Mouse (Mus musculus) embryonic stem cell, embryonic (primary cell): ENCODE results near the gene Zfp467.

Source experiments
- CTCF ChIA-PET, 4 experiments: fragments of 300-600 bp in 2 of 4; fragments of 350-600 bp in 2 of 4; sonication (Branson Sonifier 250); formaldehyde crosslinking; loops; one replicate each; lab custom pipeline; 2022; ENCODE audit warnings: inconsistent platforms in 2 of 4; lab: Charles Lee
- POLR2A ChIA-PET, 4 experiments: fragments of 300-600 bp in 2 of 4; fragments of 350-600 bp in 2 of 4; sonication (Branson Sonifier 250); formaldehyde crosslinking; loops; one replicate each; lab custom pipeline; 2022; ENCODE audit warnings: antibody characterized with exemption in 4 of 4, inconsistent platforms in 1 of 4; lab: Charles Lee

The Zfp467 gene

GRCm38 (mm10) chr6:48445181-48446101, at the start of gene Zfp467:
TSS of gene Zfp467 (minus strand) at chr6:48445825.
- ChIA-PET POLR2A (interaction anchor here (0.6 to 2.9 kb wide), 13 partner anchors 9 to 151 kb away, joined by 3 to 11 read pairs (median 4); partner anchors contain the start of gene Krba1 (in 1 of the 4)), CTCF (interaction anchor here in 3 of 4 experiments (0.6 kb wide), 3 partner anchors 46 to 229 kb away, joined by 3 to 8 read pairs (median 4); no protein-coding TSS in a partner anchor)

GRCm38 (mm10) chr6:48493136-48493730, 47.6 kb upstream of the Zfp467 start:
- CTCF ChIA-PET = interaction anchor here in 2 of 4 experiments (0.5 to 0.6 kb wide), 2 partner anchors 565 to 740 kb away, joined by 3 to 4 read pairs; no protein-coding TSS in a partner anchor
- POLR2A ChIA-PET = interaction anchor here in 3 of 4 experiments (0.6 to 2.2 kb wide), 6 partner anchors 11 to 404 kb away, joined by 3 to 9 read pairs (median 3); partner anchors contain the start of gene Krba1 (in 1 of the 3)

DNA sequence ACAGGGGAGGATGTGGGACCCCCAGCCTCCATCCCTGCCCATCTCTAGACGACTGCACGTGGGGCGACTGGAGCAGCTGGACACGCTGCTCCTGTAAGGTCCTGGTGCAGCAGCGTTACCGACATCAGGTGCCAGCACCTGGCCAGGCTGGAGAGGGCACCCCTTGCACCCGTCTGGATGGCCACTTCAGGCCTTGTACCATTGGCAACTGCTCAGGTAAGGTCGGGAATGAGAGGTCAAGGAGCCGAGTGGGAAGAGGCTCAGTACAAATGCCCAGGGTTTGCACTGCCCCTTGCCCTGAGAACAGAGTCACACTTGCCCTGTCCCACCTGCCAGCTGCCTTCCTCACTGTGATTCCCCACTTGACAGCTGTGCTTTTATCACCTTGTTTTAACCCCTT, 45.7 kb upstream of the Zfp467 start:
- ChIA-PET CTCF (interaction anchor here in 2 of 4 experiments (0.5 to 0.6 kb wide), 2 partner anchors 46 to 475 kb away, joined by 3 to 4 read pairs; no protein-coding TSS in a partner anchor), POLR2A (interaction anchor here in 1 of 4 experiments (2.2 kb wide), 1 partner anchor 13 kb away, joined by 9 read pairs; no protein-coding TSS in a partner anchor)

DNA sequence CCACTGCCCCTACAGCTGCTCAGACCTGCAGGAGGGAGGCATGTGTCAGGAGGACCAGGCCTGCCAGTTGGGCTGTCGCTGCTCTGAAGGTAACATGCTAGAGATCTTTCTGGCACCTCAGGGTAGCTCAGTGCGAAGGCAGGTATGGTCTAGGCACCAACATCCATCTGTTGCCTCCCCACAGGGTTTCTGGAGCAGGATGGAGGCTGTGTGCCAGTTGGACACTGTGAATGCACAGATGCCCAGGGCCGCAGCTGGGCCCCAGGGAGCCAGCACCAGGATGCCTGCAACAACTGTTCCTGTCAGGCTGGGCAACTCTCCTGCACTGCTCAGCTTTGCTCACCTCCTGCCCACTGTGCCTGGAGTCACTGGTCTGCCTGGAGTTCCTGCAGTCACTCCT, 44.1 kb upstream of the Zfp467 start:
- POLR2A ChIA-PET = no interaction called here
- CTCF ChIA-PET = no interaction called here

DNA sequence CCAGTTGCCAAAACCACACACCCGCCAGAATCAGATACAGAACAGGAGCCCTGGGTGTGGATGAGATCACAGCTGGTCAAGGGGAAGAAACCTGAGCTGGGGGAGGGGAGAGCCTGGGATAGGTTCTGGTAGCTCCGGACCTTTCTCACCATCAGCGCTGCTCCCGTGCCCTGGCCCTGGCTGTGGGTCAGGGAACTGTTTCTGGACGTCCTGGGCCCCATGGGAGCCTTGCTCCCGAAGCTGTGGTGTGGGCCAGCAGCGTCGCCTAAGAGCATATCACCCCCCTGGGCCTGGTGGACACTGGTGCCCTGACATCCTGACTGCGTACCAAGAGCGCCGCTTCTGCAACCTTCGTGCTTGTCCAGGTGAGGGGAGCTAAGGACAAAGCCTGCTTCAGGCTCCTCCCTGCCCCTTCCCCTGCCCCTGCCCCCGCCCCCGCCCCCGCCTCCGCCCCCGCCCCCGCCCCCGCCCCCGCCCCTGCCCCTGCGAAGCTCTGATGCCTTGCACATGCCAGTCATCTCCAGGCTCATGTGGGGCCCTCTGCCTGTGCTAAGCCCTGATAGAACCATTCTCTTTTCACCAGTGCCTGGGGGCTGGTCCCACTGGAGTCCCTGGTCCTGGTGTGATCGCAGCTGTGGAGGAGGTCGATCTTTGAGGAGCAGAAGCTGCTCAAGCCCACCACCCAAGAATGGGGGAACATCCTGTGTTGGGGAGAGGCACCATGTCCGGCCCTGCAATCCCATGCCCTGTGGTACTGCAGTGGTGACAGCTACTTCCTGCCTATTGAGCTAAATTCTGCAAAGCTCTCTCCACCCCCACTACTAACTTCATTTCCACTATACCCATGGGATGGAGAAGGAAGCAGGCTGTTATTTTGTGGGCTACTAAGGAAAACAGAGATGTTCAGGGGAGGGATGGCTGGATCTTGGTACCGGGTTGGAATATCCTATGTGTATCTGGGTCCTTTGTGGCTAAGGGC, 42.4 kb upstream of the Zfp467 start:
- ChIA-PET CTCF (interaction anchor here in 1 of 4 experiments (0.5 to 1.0 kb wide), 2 partner anchors 52 to 372 kb away, joined by 3 read pairs; no protein-coding TSS in a partner anchor), POLR2A (interaction anchor here in 3 of 4 experiments (0.6 to 1.2 kb wide), 4 partner anchors 28 to 157 kb away, joined by 3 read pairs; partner anchors contain the start of gene Atp6v0e2 (in 1 of the 3))

GRCm38 (mm10) chr6:48482501-48482900, 36.9 kb upstream of the Zfp467 start:
- ChIA-PET CTCF (no interaction called here), POLR2A (interaction anchor here in 1 of 4 experiments (1.1 kb wide), 1 partner anchor 22 kb away, joined by 3 read pairs; no protein-coding TSS in a partner anchor)

GRCm38 (mm10) chr6:48478446-48478845, 32.8 kb upstream of the Zfp467 start:
- ChIA-PET CTCF (interaction anchor here in 2 of 4 experiments (0.6 kb wide), 2 partner anchors 77 to 382 kb away, joined by 3 to 4 read pairs; no protein-coding TSS in a partner anchor), POLR2A (interaction anchor here in 1 of 4 experiments (0.6 kb wide), 1 partner anchor 34 kb away, joined by 3 read pairs; no protein-coding TSS in a partner anchor)

- CTCF ChIA-PET = no interaction called here
Observed at GRCm38 (mm10) chr6:48470739-48471138, 25.1 kb upstream of the Zfp467 start.

GRCm38 (mm10) chr6:48467490-48467889, 21.9 kb upstream of the Zfp467 start:
- CTCF ChIA-PET = no interaction called here
- POLR2A ChIA-PET = no interaction called here

More at GRCm38 (mm10) chr6:48470739-48471138, 25.1 kb upstream of the Zfp467 start:
- POLR2A ChIA-PET = interaction anchor here in 2 of 4 experiments (0.6 to 0.7 kb wide), 3 partner anchors 10 to 33 kb away, joined by 3 to 4 read pairs (median 4); no protein-coding TSS in a partner anchor

GRCm38 (mm10) chr6:48466715-48467114, 21.1 kb upstream of the Zfp467 start:
- ChIA-PET POLR2A (no interaction called here), CTCF (no interaction called here)

GRCm38 (mm10) chr6:48464966-48465679, 19.5 kb upstream of the Zfp467 start:
- POLR2A ChIA-PET = no interaction called here

GRCm38 (mm10) chr6:48452771-48453170, 7.1 kb upstream of the Zfp467 start:
- ChIA-PET POLR2A (no interaction called here), CTCF (interaction anchor here in 1 of 4 experiments (0.6 kb wide), 1 partner anchor 475 kb away, joined by 3 read pairs; no protein-coding TSS in a partner anchor)

More at GRCm38 (mm10) chr6:48464966-48465679, 19.5 kb upstream of the Zfp467 start:
- CTCF ChIA-PET = no interaction called here

GRCm38 (mm10) chr6:48452151-48452550, 6.5 kb upstream of the Zfp467 start:
- CTCF ChIA-PET = no interaction called here
- POLR2A ChIA-PET = no interaction called here

DNA sequence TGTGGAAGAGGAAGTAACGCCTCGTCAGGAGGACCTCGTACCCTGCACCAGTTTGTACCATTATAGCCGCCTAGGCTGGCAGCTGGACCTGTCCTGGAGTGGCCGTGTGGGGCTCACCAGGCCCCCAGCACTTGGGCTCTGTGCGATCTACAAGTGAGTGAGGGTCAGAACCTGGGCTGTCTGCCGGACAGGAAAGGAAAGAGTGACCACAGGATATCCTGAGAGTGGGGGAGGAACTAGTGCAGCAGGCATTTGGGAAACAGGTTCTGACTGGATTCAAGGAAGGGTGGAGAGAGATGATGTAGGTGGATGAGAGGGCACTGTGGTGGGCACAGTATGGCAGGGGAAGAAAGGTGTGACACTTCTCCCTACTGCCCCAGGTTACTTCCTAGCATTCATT, 2.9 kb upstream of the Zfp467 start:
- ChIA-PET CTCF (no interaction called here), POLR2A (interaction anchor here in 1 of 4 experiments (1.1 kb wide), 1 partner anchor 9 kb away, joined by 3 read pairs; no protein-coding TSS in a partner anchor)

DNA sequence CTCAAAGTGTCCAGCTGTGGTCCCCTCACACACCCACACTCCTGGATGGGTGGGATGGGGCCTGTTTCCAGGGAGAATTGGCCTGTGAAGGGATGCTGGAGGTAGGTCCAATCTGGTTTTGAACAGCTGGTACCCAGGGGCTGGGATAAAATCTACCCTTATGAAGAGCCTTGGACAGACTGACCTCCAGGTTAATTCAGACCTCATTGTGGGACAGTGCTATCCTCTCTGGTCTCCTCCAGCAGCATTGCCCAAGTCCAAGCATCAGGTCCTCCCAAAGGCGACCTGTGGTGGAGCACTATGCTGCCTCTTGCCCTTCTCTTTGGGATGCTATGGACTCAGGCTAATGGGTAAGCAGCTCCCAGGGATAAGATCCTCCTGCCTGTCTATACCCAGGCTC, 2.3 kb upstream of the Zfp467 start, which contains the start of gene Sspo:
Sspo (plus strand) TSS at position 301 of the 400 bp plus-strand sequence.
- CTCF ChIA-PET = no interaction called here
- POLR2A ChIA-PET = interaction anchor here in 1 of 4 experiments (1.1 kb wide), 1 partner anchor 9 kb away, joined by 3 read pairs; no protein-coding TSS in a partner anchor

GRCm38 (mm10) chr6:48446896-48447295, 1.3 kb upstream of the Zfp467 start:
- POLR2A ChIA-PET = interaction anchor here in 1 of 4 experiments (1.1 kb wide), 1 partner anchor 147 kb away, joined by 3 read pairs; the partner anchor contains the start of genes Gm44965 and Repin1
- CTCF ChIA-PET = no interaction called here

- ChIA-PET CTCF (no interaction called here), POLR2A (interaction anchor here in 2 of 4 experiments (0.7 to 2.6 kb wide), 2 partner anchors 12 to 59 kb away, joined by 7 to 8 read pairs; no protein-coding TSS in a partner anchor)
Observed at GRCm38 (mm10) chr6:48446256-48446655, 631 bp upstream of the Zfp467 start.
